Mouse (Mus musculus) spleen, adult 12 weeks (tissue): Measurements from ENCODE around the gene Hoxa7.

Experiments
- DNase-seq: peaks from one replicate; pipeline ENCODE4 v3.0.0; 2022; ENCODE audit warnings: low spot score

The Hoxa7 gene

DNA sequence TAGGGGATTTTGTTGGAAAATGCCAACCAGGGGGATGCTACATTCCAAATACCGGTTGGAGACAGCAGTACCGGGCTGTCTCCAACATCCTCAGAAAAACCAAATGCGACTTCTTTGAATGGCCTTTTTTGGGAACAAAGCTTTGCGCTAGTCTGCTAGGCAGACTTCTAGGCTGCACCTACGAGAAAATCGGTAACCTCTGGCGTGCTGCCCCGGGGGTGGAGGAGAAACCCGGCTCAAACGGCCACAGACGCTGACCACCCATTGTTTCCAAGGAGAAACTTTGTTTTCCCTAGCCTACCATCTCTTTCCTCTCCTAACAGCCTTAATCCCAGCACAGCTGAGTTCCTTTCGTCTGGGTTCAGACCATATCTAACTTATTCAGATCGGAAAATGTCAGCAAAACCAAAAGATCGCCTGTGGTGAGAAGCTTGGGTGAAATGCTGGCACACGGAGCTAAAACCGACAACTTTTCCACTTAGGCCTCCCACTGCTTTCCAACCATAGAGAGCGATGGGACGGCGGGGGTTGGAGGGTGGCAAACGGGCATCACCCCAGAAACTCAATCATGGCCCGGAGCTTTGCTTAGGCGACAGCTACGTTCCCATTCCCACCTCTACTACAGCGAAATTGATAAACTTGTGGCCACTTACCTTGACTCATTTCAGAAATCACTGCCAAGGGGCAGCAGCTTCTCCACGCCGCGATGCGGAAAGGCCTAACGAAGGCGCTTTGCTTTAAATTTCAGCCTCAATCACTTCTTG is 18.2 kb upstream of the Hoxa7 start:
- no peak for DNase-seq

DNA sequence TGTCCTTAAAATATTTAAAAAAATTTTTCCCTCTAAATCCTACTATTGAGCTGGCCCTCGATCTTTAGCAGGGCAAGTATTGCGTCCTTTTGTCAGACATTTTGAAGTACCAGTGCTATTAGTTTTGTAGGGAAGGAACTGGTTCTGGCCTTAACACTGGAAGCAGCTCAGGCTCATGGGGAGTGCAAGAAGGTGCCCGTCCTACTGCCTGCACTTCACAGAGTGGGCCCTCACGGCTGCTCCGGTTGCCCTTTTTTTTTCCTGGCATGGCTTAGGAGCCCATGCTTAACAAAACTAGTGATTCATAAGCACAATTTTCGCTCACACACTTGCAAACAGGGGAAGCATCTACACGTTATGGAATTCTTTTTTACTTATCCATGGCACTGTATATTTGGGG is 17.3 kb upstream of the Hoxa7 start:
- DNase-seq: no peak

DNA sequence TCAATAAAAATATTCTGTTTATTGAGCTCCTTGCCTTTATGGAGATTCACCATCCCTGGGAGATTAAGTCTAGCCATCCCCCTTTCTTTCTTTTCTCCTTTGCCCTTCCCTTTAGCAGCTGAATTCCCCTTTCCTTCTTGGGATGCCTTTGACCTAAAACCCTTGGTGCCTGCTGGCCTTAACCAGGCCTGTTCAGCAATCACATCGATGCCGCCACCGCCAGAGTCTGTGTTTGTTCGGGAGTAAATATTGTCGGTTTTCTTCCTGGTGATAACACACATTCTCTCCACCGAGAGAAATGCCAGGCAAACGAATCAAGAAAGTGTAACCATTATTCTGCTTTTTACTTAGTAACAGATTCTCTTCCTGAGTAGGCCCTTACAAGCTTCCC is 16.5 kb upstream of the Hoxa7 start:
- DNase-seq: no peak

DNA sequence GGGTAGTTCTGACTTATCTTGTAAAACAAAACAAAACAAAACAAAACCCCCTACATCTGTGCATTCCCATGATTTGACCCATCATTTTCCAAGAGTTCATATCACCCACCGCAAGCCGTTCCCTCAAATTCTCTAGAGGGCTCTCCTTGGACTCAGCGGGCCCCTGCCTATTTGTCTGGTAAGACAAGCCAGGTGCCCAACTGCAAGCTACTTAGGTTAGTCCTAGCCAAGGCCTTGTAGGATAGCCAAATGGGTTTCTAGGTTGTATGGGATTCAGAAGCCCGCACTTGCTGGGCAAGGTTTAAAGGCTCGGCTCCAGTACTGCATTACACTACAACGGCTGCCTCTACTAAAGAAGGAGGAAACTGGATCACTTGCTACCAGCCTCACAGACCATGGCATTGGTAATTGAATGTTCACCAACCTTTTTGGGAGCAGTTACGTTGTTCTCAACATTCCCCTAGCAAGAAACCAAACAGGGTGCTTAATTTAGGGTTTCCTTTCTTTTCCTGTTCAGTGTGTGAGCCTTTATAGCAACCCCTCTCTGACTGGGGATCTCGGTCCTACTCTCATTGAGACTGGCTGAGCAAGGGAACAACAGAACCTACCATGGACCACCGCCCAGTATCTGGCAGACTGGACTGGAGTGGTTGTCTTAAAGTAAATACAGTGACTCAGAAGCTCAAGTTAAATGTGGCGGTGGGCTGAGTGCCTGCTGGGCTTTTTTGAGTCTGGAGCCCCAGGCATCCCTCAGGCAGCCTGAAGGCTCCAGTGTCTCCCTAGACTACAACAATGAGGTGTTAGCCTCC is 15.9 kb upstream of the Hoxa7 start:
- DNase-seq: no peak

DNA sequence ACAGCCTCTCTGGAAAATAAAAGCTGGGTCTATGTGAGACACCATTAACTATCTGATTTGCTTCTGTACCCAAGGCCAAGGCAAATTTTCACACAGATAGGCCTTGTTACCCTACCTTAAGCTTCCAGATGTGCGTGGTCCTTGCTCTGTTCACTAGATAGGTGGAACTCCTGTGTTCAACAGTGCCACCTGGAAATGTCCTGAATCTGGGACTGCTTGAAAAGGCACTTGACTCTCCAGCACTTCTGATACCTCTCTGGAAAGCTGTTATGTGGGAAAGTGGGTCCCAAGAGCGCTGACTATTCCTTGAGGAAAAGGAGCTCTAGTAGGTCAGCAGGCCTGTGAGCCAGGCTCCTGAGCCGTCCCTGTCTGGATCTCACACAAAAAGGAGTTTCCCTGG is 15.2 kb upstream of the Hoxa7 start:
- no peak for DNase-seq

DNA sequence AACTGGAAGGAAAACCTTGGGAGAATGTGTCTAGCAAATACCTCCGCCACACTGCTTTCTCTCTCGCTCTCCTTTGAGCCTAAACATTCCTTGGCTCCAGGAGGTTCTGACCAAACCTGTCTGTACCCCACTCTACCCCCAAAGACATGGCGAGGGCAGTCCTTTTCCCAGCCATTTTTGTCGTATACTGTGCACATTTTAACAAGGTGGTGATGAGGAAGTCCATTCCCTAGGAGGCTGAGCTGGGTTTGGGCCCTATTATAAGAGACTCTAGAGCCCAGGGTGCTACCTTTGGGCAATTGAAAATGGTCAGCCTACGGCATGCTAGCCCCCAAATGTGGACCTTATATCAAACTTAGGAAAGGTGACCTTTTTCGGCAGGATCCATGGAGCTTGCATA is 14.2 kb upstream of the Hoxa7 start:
- no peak for DNase-seq

DNA sequence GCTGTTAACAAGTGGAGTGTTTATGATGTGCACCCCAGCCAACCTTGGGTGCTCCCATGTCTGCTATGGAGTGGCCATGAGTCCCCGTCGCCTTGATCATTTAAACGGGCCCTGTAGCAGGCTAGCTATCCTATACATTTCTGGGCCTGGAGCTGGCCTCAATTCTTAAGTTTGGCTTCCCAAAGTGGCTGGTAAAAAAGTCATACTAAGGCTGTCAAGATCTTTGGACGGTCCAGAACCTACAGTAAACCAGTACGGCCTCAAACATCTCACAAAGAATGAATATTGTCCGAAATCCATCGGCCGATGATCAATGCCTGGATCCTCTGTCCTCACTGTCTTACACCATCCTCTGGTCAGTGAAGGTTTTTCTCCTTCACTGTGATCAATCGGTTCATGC is 13.6 kb upstream of the Hoxa7 start:
- DNase-seq: no peak

DNA sequence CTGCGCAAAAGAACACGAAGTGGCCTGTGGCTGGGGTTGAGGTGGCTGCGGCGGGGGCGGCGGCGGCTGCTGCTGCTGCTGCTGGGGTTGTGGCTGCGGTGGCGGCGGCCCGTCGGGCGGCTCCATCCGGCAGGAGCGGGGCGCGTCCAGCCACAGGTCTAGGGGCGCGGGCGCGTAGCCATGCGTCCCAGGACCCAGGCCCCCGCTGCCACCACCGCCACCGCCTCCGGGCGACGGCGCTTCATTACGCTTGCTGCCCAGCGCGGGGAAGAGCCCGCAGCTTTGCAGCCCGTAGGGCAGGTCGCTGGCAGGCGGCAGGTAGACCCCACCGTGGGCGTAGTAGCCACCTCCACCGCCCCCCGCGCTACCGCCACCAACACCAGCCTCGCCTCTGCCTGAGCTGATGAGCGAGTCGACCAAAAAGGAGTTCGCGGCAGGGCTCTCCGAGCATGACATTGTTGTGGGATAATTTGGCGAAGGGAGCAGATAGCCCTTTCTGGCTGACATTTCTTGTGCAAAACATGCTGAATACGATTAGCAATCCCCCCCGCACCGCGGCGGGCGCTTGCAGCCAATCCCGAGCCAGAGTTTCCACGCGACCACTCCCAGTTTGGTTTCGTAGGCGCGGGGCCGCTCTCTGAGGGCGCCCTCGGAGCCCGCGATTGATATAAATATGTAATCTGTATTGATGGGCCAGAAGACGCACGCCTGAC is 12.9 kb upstream of the Hoxa7 start:
- no peak for DNase-seq

DNA sequence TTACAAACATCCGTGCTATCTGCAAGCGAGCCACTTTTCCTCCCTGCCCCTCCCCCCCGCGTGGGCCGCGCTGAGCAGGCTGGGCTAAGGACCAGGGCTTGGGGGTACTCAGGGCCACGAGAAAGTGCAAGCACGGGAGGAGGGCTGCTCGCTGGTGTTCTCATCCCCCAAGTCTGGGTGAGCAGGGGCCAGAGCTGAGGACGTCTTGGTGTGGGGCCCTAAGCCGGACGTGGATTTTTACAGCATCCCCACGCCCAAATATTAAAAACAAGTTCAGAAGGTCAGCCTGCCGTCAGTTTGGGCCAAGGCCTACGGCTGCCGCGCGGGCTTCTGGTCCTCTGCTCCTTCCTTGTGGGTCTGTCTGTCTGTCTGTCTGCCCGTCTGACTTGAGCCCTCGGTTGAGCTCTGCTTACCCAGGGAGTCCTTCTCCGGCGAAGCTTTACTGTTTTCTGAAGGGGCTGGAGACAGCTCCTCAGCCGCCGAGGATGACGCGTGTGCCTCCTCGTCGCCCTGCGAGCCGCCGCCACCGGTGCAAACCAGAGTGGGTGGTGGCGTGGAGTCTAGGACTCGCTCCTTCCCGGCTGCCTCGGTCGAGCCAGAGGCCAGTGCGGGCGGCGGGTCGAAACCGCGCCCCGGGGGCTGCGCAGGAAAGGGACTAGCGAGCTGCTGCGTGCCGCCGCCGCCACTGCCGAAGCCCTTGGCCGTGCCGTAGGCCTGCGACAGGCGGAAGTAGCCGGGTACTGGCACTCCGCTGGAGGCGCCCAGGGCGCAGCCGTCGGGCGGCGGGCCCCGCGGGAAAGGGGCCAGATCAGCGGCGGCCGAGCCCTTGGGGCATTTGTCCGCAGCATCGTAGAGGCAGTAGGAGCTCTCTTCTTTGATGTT is 12.1 kb upstream of the Hoxa7 start:
- no peak for DNase-seq

DNA sequence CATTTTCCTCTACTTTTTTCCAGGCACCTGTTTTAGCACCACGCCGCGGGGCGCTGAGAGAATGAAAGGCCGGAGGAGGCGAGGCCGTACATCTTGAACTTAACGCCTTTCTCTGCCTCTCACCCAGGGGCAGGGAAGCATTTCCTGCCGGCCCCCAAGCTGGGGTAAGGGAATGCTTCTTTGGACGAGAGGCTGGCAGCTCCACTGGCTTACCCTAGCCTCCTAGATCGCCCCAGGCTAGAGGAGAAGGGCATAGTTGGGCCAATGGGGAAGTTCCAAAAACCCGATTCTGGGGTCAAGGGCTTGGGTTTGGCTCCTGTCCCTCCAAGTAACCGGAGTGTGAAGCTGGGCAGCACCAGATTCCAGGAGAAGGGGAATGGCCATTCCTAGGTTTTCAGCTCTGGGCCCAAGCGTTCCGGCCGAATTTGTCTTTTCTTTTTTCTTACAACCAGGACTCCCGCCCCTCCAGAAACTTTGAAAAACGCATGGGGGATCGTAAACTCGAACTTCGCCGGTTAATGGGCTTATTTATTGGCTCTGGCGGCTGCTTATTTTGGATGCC is 11.4 kb upstream of the Hoxa7 start:
- DNase-seq: no peak

DNA sequence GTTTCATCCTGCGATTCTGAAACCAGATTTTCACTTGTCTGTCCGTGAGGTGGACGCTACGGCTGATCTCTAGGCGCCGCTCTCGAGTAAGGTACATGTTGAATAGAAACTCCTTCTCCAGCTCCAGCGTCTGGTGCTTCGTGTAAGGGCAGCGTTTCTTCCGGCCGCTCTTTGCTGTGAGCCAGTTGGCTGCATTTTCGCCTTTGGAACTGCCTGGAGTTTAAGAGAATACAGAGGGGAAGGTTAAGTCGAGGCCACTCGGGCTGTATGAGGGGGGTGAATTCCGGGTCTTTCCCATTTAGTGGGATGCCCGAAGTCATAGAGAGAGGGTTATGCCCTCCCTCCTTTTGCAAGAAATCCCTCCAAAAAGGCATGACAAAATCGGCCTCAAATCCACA is 10.9 kb upstream of the Hoxa7 start:
- DNase-seq: no peak

DNA sequence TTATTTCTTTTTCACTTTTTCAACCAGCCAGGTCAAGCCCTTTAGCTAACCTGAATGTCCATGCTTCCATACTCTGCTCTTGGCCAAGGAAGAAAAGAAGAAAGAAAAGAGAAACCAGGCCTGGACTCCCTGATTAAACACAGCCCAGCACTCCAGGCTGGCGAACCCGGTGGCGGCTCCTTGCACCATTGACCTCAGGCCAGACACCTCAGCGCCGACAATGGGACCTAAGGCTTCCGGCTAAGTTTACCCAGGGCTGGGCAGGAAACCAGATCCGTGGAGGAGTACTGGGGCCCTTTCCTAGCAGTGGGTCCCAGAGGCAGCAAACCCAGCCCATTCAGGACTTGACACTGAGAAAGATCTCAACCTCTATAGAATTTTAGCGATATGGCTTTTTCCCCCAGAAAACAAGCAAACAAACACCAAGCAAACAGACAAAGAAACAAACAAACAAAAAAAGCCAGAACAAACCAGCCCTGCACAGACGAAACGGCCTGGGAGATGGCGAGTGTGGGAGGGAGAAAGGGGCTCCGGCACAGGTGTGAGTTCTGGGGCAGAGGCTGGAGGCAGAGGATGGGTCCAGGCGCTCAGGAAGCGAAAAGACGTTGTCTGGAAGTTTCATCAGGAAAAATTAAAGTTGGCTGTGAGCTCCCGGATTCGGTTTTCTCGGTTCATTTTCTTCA is 10.4 kb upstream of the Hoxa7 start:
- no peak for DNase-seq

DNA sequence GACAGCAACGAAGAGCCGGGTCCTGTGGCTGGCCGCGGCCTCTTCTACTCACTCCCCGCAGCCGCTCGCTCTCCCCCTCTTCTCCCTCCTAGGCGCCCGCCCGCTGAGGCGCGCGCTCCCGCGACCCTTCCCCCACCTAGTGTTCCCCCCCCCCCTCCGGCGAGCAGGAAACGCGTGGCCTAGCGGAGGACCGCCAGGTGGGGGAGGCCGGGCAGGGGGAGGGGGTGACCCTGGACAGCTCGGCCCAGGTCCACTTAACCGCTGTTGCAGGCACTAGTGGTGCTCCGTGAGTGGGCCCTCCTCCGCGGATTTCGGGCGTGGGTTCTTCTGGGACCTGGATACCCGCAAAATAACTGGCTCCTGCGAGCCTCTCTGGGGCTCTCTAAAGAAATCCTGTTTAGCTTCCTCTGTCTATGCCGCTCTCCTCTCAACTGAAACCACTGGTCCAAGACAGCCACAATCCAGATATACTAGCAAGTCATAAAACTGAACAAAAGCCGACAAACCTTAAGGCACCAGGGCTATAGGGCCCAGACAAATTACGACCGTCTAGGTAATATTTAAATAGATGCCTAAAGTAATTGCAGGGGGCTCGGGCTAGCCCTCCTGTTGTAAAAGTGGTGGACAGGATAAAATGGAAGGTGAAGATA is 9.0 kb upstream of the Hoxa7 start, which contains the start of gene Hoxa9:
TSS of gene Hoxa9 (minus strand) at position 574 of the 650 bp plus-strand sequence.
- no peak for DNase-seq

DNA sequence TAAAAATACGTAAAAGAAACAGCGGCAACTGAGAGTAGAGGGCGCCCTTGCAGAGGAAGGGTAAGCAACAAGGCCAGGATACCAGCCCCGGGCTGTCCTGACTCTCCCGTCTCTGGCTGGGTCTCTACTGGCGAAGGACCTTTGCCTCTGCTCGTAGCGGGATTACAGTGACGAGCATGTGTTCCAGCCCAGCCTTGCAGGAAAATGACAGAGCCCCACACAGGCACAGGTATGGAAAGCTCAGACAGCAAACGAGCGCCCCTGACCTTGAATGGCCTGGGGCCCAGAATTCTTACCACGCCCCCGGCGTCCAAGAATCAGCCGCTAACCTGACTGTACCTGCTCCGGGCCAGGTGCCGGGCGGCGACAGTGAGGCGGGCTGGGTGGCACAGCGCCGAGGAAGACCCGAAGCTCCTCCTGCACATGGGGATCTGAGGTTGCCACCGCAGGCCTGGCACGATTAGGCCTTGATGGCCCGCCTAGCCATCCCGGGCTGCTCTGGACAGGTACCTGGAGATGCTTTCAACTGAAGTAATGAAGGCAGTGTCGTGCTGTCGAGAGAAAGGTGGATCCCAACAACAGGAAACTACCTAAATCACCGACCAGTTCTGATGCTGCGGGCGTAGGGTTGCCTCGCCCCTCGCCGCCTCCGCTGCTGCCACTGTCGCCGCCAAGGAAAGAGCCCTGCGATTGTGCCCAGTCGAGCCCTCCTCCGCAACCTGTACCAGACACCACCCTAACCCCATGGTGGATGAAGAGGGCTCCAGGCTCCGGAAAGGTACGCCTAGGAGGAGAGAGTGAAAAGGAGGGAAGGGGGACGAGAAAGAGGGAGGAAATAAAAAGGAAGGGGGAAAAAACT is 8.1 kb upstream of the Hoxa7 start:
- no peak for DNase-seq

DNA sequence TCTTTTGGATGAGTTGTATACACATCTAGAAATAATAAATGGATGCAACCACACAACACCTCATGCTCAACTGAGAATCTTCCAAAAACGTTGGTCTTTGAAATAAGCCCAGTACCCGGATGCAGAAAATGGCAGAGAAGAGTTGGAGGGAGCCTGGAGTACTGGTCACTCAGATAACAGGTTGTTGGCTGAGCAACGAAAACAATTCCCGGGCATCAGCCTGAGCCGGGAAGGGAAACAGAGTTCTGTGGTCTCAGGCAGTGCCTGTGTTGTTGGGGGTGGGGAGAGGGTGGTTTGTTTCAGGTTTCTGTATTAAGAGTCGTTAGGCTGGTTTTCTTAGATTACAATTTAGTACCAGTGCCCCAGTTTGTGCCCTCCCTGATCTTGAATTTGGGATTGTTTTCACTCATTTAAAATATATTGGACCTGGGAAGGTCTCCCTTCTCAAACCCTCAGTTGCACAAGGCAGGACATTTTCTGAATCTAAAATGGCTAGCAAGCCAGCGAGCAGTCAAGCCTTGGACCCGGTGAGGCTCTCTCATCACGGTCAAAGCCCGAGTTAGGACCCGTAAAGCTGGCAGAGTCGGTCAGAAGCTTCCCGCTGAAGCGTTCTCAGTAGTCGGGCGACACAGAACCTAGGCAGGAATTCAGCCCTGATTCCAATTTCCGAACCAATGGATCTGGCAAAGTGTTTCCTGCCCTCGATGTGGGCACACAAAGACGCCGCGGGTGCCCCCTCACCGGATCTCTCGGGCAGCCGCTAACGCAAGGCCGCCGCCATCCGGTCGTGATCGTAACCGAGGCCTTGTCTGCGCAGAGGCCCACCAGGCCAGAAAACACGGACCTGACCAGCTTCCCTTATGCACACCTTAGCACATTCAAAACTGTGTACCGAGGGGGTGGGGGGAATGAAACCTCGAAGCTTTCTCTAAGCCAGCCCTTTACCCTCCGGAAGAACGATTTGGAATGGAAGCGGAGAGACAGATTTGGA is 7.1 kb upstream of the Hoxa7 start:
- no peak for DNase-seq

DNA sequence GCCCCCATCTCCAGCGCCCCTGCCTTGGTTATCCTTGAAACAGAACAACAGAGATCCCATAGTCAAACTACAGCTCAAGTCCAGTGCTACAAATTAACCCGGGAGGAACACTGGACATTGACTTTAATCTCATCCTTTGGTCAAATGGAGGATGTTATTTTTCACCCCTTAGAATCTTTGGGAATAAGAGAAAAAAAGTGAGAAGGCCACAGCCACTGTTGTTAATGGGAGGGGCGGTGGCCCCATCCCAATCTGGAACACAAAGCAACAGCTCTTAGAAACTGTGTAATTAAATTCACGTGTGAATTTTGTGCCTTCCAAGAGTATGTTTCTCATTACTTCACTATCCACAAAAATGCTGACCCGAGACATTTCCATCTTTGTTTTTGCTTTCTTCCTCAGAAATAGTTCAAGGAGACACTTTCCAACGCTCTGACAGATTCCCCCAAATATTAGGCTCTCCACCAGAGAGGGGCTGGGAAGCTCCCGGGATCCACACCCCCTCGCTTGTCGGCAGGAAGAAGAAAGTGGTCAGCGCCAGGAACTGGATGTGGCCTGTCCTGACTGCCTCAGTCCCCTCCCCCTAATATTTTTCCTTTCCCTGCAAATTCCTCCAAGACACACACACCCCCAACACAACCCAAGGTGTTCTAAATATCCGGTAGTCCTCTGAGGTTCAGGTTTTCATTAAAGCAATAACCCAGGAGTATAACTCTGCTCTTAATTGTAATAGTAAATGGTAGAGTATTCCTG is 6.0 kb upstream of the Hoxa7 start:
- no peak for DNase-seq

DNA sequence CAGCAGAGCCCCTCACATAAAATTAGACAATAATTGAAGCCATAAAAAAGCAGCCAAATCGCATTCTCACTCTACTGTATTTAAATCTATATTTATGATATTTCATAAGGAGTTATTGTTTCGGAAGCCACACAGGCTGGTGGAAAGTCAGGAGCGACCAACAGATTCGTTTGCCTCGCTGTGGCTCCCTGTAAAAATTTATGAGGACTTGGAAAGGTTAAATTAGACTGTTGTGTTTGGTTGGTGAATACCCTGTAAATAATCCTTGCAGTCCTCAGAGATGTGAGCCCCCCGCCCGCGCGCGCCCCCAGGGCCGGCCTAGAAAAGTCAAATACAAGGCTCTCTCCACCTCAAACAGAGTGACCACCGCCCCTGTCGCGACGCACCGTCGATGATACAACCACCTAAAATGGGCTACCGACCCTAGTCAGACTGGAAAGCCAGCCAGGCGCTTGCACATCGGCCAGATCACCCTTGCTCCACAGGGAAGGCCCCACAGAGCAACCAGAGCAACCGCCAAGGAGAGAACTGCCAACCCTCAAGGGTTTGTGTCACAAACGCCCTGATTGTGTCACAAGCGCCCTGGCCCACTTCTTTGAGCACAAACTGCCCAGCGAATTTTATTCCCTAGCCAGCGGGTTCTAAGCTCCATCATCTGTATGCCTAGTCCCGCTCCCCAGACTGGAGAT is 5.1 kb upstream of the Hoxa7 start:
- DNase-seq: no peak
